Comparison of ENCODE assay signal across 18 mouse cellular contexts in the genomic region with DNA sequence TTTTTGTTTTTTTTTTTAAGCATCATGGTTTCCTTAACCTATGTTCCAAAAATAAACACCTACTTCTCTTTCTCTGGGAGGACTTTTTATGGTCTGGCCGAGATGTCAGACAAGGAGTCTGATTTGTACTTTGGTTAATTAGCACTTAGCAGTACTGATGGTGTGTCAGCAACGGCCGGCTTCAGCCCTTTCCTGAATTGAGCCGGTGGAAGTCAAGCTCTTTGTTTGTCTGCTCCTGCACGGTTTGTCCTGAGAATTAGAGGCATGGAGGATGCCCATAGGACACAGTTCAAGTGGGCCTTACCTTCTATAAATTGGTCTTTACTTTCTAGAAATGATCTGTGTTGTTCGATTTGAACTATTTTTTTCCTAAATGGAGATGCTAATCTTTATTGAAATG.
"Had no signal": no experiment of that assay in that cellular context is flagged by ENCODE, and none has a peak within 500 bp of the region (broad histone marks: within the 10 kb centered on the region; RNA-seq: fewer than 3 reads in every experiment).

No protein-coding gene starts in this region.

- H3K9ac ChIP-seq: liver, postnatal 0 days; lung, embryonic 15.5 days; midbrain, embryonic 12.5 days; neural tube, embryonic 12.5 days; stomach, embryonic 15.5 days had no signal

- H3K9me3 ChIP-seq: lung, embryonic 15.5 days; megakaryocyte, embryonic 14.5 days; midbrain, embryonic 12.5 days; neural tube, embryonic 12.5 days; stomach, embryonic 15.5 days had no signal

- H3K4me3 ChIP-seq: lung, embryonic 15.5 days; megakaryocyte, embryonic 14.5 days; midbrain, embryonic 12.5 days; neural tube, embryonic 12.5 days; stomach, embryonic 15.5 days had no signal

- H3K27me3 ChIP-seq: lung, embryonic 15.5 days; megakaryocyte, embryonic 14.5 days; neural tube, embryonic 12.5 days; stomach, embryonic 15.5 days had no signal

- DNase-seq: liver, postnatal 0 days; lung, adult 2 months; lung, postnatal 14 days; lung, postnatal 36 days; midbrain, embryonic 14.5 days; right cerebral cortex, postnatal 14 days; thymus, adult 2 months; thymus, postnatal 25 days; thymus, postnatal 4 days had no signal

- H3K4me2 ChIP-seq: lung, embryonic 15.5 days; midbrain, embryonic 12.5 days; neural tube, embryonic 12.5 days had no signal

- ATAC-seq: liver, postnatal 0 days; lung, postnatal 0 days; midbrain, embryonic 16.5 days had no signal

- H3K27ac ChIP-seq: lung, embryonic 15.5 days; macrophage; midbrain, embryonic 12.5 days; neural tube, embryonic 12.5 days; stomach, embryonic 15.5 days; stomach, postnatal 0 days had no signal
